Mouse (Mus musculus) kidney, adult 2 months (tissue): ENCODE data around the gene Fbxw5.
A peak's percentile ranks its signal among the peaks of the same experiment; 100 is the strongest.

Experiments used
- CTCF ChIP-seq: fragments of 200-500 bp; conservative IDR thresholded peaks from 2 replicates; pipeline ENCODE4 v1.5.1; 2011; ENCODE audit warnings: low read depth, mild to moderate bottlenecking, control low read depth, low read length, moderate library complexity, mixed read lengths; ENCODE audit not compliant: insufficient read depth, insufficient read length
- POLR2A ChIP-seq: fragments of 200-500 bp; IDR thresholded peaks from one replicate; pipeline ENCODE4 v1.6.1; 2011; ENCODE audit warnings: low read depth, low read length, control low read depth

DNA sequence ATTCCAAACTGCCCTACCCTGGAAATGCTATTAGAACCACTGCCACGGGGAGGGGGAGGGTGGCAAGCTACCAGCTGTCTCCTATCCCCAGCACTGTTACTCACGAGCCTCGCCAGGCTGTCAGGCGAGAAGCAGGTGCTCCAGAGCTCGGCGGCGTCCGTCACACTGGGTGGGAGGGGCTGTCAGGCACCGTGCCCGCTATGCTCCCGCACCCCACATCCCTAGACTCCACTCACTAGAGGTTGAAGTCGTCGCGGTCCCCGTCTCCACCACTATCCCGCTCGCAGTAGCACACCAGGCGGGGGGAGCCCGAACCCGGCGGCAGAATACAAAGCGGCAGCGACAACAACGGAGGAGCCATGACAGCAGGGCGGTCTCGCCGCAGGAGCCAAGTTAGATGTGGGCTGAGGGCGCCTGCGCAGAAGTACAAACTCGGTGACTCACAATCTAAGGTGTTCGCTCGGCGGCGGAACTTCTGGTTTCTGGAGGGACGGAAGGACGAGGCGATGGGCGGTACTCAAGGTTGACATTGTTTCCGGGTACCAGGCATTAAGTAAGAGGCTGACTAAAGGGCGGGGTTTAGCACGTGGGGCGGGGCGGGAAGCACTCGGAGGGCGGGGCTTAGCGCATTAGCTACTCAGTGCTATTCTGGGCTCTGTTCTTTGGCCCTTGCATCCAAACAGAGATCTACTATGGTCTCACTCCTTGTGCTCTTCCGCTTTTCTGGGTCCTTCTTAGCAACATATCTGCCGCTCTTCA is 39.8 kb upstream of the Fbxw5 start, which contains the start of gene Paxx:
- TF ChIP-seq CTCF (no peak), POLR2A (peak; percentile 59)
